Mouse (Mus musculus) frontal cortex, postnatal 10 days (tissue): ENCODE results near the gene 4933428G20Rik.

Source experiments
- DNase-seq, 2 experiments: peaks; one replicate each; pipeline ENCODE4 v3.0.0; 2022; ENCODE audit warnings: low spot score in 2 of 2, mixed read lengths in 1 of 2

Gene 4933428G20Rik

GRCm38 (mm10) chr11:97499865-97500719 is at the start of gene 4933428G20Rik:
Gene 4933428G20Rik (minus strand): TSS chr11:97500340.
- no peak for DNase-seq

DNA sequence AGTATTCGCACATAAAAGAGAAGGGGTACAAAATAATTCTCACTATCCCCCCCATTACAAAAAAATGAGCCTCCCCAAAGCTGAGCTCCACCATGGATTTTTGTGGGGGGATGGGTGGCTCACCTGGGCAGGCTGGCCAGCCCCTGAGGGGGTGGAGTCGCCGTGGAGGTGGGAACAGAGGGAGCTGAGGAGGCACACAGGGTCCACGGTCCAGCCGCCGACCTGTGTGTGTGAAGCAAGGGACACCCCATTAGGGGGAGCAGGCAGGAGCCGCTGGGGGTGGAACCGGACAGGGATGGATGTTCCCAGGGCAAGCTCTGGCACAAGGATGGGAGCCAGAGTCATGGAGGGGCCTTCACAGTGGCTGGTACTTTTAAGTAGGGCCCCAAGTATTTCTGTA is 48.6 kb upstream of the 4933428G20Rik start:
- DNase-seq, result no peak

DNA sequence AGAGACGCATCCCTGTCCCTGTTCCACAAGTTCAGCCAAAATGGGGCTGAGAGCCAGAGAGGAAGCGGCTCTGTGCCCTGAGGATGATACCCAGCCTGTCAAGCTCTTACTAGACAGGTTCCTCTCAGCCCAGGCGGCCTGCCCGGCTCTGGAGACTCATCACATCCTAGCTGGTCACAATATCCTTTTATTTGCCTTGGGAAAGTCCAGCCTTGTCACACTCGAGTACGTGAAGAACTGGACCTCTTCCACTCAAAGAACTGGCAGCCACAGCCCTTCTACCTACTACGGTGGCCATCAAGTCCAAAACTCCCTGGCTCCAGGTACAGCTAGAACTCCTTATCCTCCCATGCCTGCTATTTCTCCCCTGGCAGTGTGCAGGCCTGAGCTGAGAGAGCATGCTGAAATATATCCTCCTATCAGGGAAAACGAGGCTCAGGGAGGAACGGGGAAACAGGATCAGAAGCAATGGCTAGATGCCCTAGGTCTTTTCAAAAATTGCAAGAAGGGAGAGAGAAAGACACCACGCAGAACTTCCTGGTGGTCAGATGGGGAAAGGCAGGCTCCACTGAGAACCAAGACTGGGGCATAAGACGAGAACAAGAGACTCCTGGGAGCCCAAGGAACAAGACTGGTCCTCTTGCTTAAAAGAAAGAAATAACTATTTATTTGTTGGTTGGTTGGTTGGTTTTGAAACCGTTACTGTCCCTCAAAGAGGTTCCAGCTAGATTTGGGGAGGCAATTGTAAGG is 48.0 kb upstream of the 4933428G20Rik start:
- DNase-seq, result no peak

- DNase-seq, result no peak
Measured at GRCm38 (mm10) chr11:97546804-97547411, 46.8 kb upstream of the 4933428G20Rik start.

DNA sequence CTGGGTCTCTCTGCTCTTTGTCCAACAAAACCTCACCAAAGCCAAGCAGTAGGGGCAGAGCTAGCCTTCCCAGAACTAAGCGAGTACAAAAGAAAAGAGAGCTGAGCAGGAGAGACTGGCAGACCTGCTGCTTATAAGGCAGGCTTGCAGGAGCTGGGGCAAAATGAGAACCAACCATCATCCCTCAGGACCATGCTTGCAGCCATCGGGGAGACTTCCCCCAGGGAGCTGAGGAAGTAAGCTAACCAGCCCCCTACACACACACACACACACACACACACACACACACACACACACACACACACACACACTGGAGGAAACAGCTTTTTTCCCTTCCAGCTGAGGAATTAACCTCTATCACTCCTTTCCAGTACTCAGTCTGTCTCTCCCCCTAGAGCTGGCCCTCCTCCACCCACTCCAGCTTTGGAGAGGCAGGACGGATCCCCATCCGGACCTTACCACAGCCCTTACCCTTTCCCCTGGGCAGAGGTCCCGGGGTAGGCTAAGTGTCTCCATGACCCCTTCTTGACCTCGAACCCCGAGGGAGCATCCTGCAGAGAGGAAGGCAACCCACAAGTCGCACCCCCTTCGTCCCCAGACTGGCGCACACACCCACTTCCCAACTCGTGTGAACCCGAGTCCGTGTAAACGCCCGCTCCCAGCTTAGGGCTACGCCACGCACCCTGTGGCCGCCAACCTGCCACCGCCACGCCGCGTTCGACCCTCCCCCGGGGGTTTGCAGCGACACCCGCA is 45.8 kb upstream of the 4933428G20Rik start:
- no peak for DNase-seq

DNA sequence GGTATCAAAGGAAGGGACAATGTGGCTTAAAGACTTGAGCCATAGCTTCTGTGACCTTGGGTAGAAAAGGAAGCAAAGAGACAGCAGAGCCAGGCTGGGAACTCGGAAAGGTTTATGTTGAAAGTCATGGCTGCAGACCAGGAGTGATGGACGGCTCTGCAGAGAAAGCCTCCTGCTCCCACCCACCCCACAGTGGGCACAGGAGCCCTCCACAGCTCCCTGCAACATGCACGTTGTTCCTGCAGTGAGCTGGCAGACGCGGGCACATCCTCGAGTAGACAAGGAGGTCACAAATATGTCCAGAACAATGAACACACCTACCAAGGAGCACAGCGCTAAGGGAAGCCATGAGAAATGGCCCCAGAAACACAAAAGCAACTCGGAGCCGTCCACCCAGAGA is 43.7 kb upstream of the 4933428G20Rik start:
- DNase-seq, result no peak

- DNase-seq, result peak in 1 of 2 experiments; percentile 53
Measured at GRCm38 (mm10) chr11:97543181-97543733, 43.1 kb upstream of the 4933428G20Rik start.

DNA sequence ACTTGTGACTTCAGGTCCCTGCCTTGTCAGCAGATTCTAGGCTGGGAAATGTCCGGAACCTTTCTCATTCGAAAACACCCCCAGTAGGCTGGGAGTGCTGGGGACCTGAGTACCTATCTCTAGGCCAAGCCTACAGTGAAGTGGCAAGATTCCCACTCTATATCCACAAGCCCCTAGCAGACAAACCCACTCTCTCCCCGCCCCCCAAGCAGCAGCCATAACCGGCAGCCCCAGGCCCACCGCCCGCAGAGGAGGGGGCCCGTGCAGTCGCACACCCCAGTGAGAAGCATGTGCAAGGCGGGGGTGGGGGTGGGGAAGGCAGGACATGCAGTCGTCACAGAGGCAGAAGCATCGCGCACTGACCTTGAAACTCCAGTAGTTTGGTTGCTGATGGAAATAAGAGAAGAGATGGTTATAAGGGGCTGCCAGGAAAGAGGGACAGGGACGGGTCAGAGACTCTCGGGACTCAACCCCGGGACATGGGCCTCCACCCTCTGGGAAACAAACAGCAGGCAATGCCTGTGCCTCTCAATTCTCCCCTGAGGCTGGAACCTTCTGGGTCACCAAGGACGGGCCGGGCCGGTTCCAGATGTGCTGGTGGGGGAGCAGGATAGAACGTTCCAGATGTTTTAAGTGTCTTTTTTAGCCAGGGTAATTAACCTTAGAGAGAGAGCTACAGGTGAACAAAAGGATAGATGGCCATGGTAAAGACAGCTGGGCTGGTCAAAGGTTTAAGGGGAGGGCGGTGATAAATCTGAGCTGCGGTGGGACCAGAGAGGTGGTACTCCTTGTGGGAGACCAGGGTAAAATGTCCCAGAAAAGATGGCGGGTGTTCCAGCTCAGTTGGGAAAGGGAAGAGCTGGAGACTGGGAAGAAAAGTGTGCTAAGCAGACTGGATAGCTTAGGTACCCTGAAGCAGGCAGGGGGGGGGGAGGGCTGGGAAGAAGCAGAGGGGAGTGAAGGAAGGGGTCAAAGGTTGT is 42.3 kb upstream of the 4933428G20Rik start:
- DNase-seq, result no peak

DNA sequence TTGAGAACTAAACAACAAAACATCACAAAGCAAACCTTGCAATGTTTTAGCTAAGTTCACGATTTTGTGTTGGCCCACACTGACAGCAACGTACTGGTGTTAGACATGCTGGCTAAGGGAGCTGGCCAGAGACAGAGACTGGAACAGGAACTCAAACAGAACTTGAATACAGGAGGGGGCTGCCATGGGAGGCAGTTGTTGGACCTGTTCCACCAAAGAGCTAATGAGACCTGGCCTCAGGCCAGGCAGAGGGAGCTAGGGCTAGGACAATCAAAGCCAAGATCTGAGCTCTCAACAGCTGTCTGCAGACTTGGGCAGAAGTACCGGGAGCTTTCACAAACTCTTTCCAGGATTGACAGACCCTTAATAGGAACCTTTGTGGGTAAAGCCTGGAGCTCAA is 40.5 kb upstream of the 4933428G20Rik start:
- peak; percentile 65 to 67 for DNase-seq

DNA sequence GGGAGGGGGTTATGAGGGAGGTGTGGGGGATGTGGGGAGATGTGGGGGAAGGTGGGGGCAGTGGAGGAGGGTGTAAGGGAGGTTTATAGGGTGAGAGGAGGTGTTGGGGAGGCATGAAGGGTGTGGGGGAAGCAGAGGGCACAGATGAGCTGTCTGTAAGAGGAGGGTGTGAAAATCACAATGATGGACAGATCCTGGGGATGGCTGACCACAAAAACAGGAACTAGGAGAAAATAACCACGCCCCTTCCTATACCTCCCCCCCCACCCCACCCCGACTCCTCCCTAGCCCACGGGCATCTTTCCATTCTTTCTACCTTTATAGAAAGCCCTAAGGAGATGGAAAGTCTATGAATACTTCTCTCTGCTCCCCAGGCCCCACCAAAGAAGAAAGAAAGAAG is 40.0 kb upstream of the 4933428G20Rik start:
- no peak for DNase-seq

GRCm38 (mm10) chr11:97539622-97540021 is 39.5 kb upstream of the 4933428G20Rik start:
- no peak for DNase-seq

DNA sequence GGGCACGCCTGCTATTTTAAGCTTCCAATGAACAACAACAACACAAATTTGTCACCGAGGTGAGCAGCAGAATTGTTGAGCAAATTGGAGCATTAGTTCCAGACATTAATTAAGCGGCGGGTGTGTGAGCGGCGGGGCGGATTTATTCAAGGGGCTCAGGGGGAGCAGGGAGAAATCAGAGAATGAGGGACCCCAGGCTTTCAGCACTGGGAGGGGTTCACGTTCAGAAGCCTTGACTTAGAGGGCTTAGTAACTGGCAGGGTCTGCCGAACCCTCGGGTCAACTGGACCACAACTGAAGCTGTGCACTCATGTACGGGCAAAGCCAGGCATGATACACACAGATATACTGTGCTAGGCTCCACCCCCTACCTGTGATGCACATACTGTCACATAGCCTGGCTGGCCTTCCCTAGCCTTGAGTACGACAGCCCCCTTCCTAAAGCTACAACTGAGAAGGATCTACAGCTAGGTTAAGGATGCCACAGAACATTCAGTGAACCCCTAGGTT is 37.5 kb upstream of the 4933428G20Rik start:
- no peak for DNase-seq

DNA sequence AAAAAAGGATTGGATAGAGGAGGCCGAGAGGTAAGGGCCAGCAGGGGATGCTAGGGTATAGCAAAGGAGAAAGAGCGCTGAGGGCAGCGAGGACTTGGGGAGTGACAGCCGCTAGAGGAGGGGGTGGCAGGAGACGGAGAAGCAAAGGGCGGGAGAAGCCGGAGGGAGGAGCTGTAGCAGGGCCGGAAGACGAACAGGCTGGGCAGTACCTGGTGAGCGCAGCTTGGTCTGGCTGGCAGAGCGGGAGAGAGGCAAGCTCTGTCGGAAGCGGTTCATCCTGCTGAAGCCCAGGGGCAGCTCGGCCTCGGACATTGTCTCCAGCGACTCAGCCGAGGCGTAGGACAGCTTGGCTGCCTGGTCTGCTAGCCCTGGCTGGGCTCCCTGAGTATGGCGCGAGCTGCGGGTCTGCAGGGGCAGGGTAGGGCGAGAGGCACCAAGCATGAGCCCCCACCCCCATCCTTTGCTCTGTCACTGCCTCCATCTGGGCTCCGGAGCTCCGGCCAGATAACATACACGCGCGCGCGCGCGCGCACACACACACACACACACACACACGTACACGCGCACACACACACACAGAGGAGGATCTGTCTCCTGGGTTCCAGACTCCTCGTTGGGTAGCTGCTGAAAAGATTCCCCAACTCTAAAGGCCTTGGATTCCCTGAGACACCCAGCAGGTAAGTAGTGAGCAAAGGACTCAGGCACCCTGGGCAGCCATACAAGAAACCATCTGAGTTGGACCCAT is 36.9 kb upstream of the 4933428G20Rik start:
- DNase-seq, result no peak

DNA sequence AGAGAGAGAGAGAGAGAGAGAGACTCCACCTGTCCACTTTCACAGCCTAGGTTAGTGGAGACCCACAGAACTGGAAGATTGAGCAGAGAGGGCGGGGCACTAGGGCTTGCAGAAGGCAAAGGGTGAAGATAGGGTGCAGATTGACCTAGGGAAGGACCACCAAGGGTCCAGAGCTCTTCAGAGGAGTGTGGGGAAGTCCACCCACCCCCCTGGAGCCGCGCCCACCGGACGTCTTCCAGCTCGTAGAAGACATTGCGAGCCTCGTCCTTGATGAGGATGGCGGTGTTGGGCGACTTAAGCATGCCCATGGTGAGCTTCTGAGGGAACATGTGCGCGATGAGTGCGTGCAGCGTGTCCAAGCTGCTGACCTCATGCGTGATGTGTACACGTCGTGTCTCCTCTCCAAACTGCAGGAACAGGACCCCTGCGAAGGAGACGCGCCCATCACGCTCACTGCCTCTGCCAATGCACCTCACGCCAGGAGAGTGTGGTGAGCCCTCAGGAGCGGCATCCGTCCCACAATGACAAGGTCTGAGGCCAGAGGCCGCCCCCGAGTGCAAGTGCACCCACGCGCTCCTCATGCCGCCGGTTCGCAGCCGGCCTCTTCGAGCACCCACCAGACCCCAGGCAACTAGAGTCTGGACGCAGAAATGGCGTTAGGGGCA is 36.1 kb upstream of the 4933428G20Rik start:
- DNase-seq, result no peak

DNA sequence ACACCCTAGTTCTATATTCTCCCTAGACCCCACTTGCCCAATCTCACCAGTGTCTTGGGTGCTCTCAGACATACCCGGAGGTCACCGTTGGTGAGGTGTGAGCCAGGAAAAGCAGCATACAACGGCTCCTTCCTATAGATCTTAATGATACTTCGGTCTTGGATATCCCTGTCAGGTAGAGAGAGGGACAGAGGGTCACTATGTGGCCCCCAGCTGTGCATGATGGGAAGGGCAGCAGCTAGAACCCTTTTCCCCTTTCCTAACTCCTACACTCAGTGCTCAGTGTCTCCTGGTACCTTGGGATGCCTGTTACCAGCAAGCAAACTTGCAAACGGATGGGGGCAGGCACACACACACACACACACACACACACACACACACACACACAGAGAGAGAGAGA is 35.5 kb upstream of the 4933428G20Rik start:
- no peak for DNase-seq

- no peak for DNase-seq
Measured at GRCm38 (mm10) chr11:97535308-97535630, 35.1 kb upstream of the 4933428G20Rik start.

GRCm38 (mm10) chr11:97534442-97535307 is 34.5 kb upstream of the 4933428G20Rik start:
- peak in 1 of 2 experiments; percentile 43 for DNase-seq

DNA sequence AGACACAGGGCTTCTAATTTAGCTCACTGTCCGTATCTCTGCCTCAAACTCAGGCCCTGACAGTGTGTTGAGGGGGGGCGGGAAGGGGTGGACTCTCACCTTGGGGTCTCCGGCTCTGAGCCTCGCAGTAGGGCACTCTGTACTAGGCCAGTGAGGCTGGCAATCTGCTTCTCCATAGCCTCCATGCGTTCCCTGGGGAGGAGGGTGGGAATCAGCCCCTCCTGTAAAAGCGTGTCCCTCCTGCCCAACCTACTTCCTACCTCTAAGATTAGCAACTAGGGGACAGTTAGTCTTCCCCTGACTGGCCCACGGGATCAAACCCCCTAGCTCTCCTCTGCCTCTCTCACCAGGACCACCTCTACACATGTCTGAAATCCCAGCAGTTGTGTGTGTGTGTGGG is 33.5 kb upstream of the 4933428G20Rik start:
- no peak for DNase-seq
